Mouse (Mus musculus): ENCODE data around the gene Amigo1.

GRCm38 (mm10) chr3:108180514-108180913, 5.6 kb upstream of the Amigo1 start:
- TF ChIP-seq CTCF (IDR thresholded peaks at IDR 0.05; ENCODE audit: low read depth, low read length) (no peak), GATA1 (IDR thresholded peaks at IDR 0.05; ENCODE audit: borderline replicate concordance, low read length) (no peak), TAL1 (conservative IDR thresholded peaks at IDR 0.05; ENCODE audit: low read depth, low read length) (no peak)
